Mouse (Mus musculus) hindbrain, embryonic 12.5 days (tissue): ENCODE data around the gene Idh1. TPM values are rescaled to one million over a fixed set of nuclear protein-coding genes. Genes with fewer than 3 reads are reported as not detected.

ENCODE experiments used
- ATAC-seq: fragments of 200-750 bp; cut with Nextera tagmentation; 2 replicates; pipeline ENCODE4 v1.8.0; 2017; ENCODE audit warnings: moderate TSS enrichment; ENCODE audit not compliant: low FRiP score
- H3K27ac ChIP-seq: fragments of 300-500 bp; sonication (generic); 2 replicates; pipeline ENCODE4 v1.5.1; 2016; ENCODE audit warnings: mild to moderate bottlenecking
- H3K27me3 ChIP-seq: fragments of 300-500 bp; sonication (generic); 2 replicates; pipeline ENCODE4 v1.6.1; 2016; ENCODE audit warnings: mild to moderate bottlenecking
- H3K36me3 ChIP-seq: fragments of 300-500 bp; sonication (generic); 2 replicates; pipeline ENCODE4 v1.6.1; 2016; ENCODE audit warnings: mild to moderate bottlenecking
- H3K4me1 ChIP-seq: fragments of 300-500 bp; sonication (generic); 2 replicates; pipeline ENCODE4 v1.6.1; 2016
- H3K4me2 ChIP-seq: fragments of 300-500 bp; sonication (generic); replicated peaks from 2 replicates; pipeline ENCODE4 v1.6.1; 2016; ENCODE audit warnings: mild to moderate bottlenecking
- H3K4me3 ChIP-seq: fragments of 300-500 bp; sonication (generic); 2 replicates; pipeline ENCODE4 v1.5.1; 2016; ENCODE audit warnings: mild to moderate bottlenecking
- H3K9ac ChIP-seq: fragments of 300-500 bp; sonication (generic); 2 replicates; pipeline ENCODE4 v1.6.1; 2016; ENCODE audit warnings: mild to moderate bottlenecking, moderate library complexity
- H3K9me3 ChIP-seq: fragments of 300-500 bp; sonication (generic); replicated peaks from 2 replicates; pipeline ENCODE4 v1.6.1; 2016; ENCODE audit warnings: mild to moderate bottlenecking
- WGBS: fragments of 180-500 bp; shearing (Covaris S2); methylation state at CpG from one replicate; pipeline ENCODE4 v1.1.7; 2016; 5-methylcytosine and 5-hydroxymethylcytosine counted together
- polyA plus RNA-seq: library from polyadenylated mRNA; unstranded; fragments of >200 nt; fragmentation: Nextera tagmentation; extraction: Ambion mirVana; gene quantifications from 2 replicates; pipeline ENCODE4 v1.2.1, GENCODE M21; 2016

Idh1 gene
- polyA plus RNA-seq, 1 experiment from 2014 or later = 383 TPM

GRCm38 (mm10) chr1:65171579-65171978 lies 14.7 kb downstream of the Idh1 start:
- ATAC-seq = no peak
- Histone ChIP-seq H3K27me3 (no peaks in the 10 kb centered on the region), H3K4me3 (no peak overlapping the region), H3K4me2 (no peak overlapping the region), H3K36me3 (peaks cover 77% of the 10 kb centered on the region), H3K4me1 (peaks cover 19% of the 10 kb centered on the region), H3K9me3 (no peaks in the 10 kb centered on the region), H3K27ac (no peak overlapping the region), H3K9ac (no peak overlapping the region)
- WGBS = 86% methylated on average over 4 of the region's 4 CpGs

DNA sequence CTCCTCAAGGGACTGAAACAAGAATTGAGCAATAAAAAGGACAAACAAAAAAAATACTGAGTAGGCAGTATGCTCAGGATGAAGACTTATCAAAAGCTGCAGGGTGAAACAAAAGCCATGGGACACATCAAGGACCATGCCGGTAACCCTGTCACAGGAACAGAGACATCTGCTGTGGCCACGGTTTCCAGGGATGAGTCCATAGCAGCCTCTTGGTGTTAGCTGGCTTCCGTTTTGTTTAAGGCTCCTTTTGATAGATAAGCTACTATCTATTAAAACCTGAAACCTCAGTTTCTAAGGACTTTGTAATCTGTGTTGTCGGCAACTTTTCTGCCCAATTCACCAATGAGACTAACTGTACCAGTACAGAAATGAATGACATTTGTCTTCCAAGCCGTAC lies 16.4 kb downstream of the Idh1 start:
- H3K4me3 ChIP-seq = no peak overlapping the region
- WGBS = 94% methylated on average over 5 of the region's 5 CpGs
- H3K27me3 ChIP-seq = no peaks in the 10 kb centered on the region
- peaks cover 93% of the 10 kb centered on the region for H3K36me3 ChIP-seq
- no peak overlapping the region for H3K27ac ChIP-seq
- no peaks in the 10 kb centered on the region for H3K9me3 ChIP-seq
- peaks cover 7% of the 10 kb centered on the region; the same call in 1 of the 2 replicates for H3K4me1 ChIP-seq
- no peak overlapping the region for H3K4me2 ChIP-seq
- H3K9ac ChIP-seq = no peak overlapping the region
- ATAC-seq = no peak

- no peak overlapping the region for H3K4me2 ChIP-seq
- H3K9me3 ChIP-seq = no peaks in the 10 kb centered on the region
- ATAC-seq = no peak
- H3K27me3 ChIP-seq = no peaks in the 10 kb centered on the region
- no peak overlapping the region for H3K9ac ChIP-seq
- no peak overlapping the region for H3K4me3 ChIP-seq
- H3K27ac ChIP-seq = no peak overlapping the region
- 91% methylated on average over 7 of the region's 7 CpGs for WGBS
- H3K36me3 ChIP-seq = peaks cover 95% of the 10 kb centered on the region
- H3K4me1 ChIP-seq = peaks cover 5% of the 10 kb centered on the region; the same call in 1 of the 2 replicates
These were observed 16.8 kb downstream of the Idh1 start for GRCm38 (mm10) chr1:65169536-65169935.

GRCm38 (mm10) chr1:65167496-65167895 lies 18.8 kb downstream of the Idh1 start:
- Histone ChIP-seq H3K4me3 (no peak overlapping the region), H3K4me2 (no peak overlapping the region), H3K27me3 (no peaks in the 10 kb centered on the region), H3K36me3 (peaks cover 96% of the 10 kb centered on the region), H3K9ac (no peak overlapping the region), H3K9me3 (no peaks in the 10 kb centered on the region), H3K27ac (no peak overlapping the region), H3K4me1 (peaks cover 2% of the 10 kb centered on the region; the same call in 1 of the 2 replicates)
- 96% methylated on average over 1 of the region's 1 CpGs for WGBS
- no peak for ATAC-seq

DNA sequence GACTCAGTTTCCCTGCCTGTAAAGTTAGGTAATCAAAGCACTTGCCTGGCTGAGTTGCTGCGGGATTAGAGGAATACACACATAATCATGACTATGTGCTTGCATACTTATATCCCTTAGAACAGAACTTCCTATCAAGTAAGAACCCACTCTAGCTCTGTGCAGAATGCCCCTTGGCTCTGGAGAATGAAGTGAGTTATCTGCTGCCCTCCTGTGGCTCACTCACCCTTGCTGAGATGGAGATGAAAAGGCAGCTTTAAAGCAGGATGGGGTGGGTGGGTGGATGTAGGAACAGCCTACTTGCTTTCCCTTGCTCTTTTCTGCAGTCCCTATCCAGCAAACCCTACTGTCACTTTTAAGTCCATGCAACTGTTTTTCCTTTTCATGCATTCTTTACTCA lies 24.1 kb downstream of the Idh1 start:
- Histone ChIP-seq H3K4me2 (no peak overlapping the region), H3K4me3 (no peak overlapping the region), H3K9ac (no peak overlapping the region), H3K4me1 (no peaks in the 10 kb centered on the region), H3K36me3 (peaks cover 90% of the 10 kb centered on the region), H3K27ac (no peak overlapping the region), H3K27me3 (no peaks in the 10 kb centered on the region), H3K9me3 (no peaks in the 10 kb centered on the region)
- WGBS = 96% methylated on average over 1 of the region's 1 CpGs
- no peak for ATAC-seq

DNA sequence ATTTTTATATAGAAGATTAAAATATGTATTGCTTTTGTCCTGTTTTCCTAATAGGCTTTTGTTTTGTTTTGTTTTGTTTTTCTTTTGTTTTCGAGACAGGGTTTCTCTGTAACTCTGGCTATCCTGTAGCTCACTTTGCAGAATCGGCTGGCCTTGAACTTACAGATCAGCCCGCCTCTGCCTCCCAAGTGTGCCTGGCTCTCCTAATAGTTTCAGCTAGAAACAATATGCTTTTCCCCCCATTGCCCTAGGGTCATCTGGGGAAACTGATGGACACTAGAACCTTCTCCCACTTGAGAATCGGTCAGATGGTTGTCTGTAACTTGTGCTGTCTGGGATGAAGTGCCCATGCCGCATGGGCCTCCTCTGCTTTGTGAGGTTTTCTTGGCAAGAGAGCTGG lies 30.2 kb downstream of the Idh1 start:
- Histone ChIP-seq H3K9ac (no peak overlapping the region), H3K27ac (no peak overlapping the region), H3K4me3 (no peak overlapping the region), H3K27me3 (no peaks in the 10 kb centered on the region), H3K9me3 (no peaks in the 10 kb centered on the region), H3K4me2 (no peak overlapping the region), H3K4me1 (no peaks in the 10 kb centered on the region), H3K36me3 (peaks cover 39% of the 10 kb centered on the region)
- WGBS = 92% methylated on average over 5 of the region's 5 CpGs
- no peak for ATAC-seq

GRCm38 (mm10) chr1:65154814-65155213 lies 31.5 kb downstream of the Idh1 start:
- Histone ChIP-seq H3K27ac (no peak overlapping the region), H3K4me1 (no peaks in the 10 kb centered on the region), H3K4me2 (no peak overlapping the region), H3K9ac (no peak overlapping the region), H3K9me3 (no peaks in the 10 kb centered on the region), H3K4me3 (no peak overlapping the region), H3K27me3 (no peaks in the 10 kb centered on the region), H3K36me3 (peaks cover 26% of the 10 kb centered on the region)
- ATAC-seq = no peak

GRCm38 (mm10) chr1:65147971-65148370 lies 38.3 kb downstream of the Idh1 start:
- 79% methylated on average over 3 of the region's 3 CpGs for WGBS
- Histone ChIP-seq H3K4me2 (no peak overlapping the region), H3K27me3 (no peaks in the 10 kb centered on the region), H3K4me1 (no peaks in the 10 kb centered on the region), H3K27ac (no peak overlapping the region), H3K4me3 (no peak overlapping the region), H3K9me3 (no peaks in the 10 kb centered on the region), H3K9ac (no peak overlapping the region), H3K36me3 (no peaks in the 10 kb centered on the region)
- no peak for ATAC-seq

GRCm38 (mm10) chr1:65147326-65147725 lies 39.0 kb downstream of the Idh1 start:
- no peak overlapping the region for H3K4me3 ChIP-seq
- WGBS = 94% methylated on average over 5 of the region's 5 CpGs
- no peak overlapping the region for H3K4me2 ChIP-seq
- H3K27me3 ChIP-seq = no peaks in the 10 kb centered on the region
- H3K9ac ChIP-seq = no peak overlapping the region
- no peaks in the 10 kb centered on the region for H3K36me3 ChIP-seq
- no peaks in the 10 kb centered on the region for H3K4me1 ChIP-seq
- H3K9me3 ChIP-seq = no peaks in the 10 kb centered on the region
- no peak for ATAC-seq
- no peak overlapping the region for H3K27ac ChIP-seq

GRCm38 (mm10) chr1:65146601-65147000 lies 39.7 kb downstream of the Idh1 start:
- Histone ChIP-seq H3K4me1 (no peaks in the 10 kb centered on the region), H3K4me3 (no peak overlapping the region), H3K9ac (no peak overlapping the region), H3K9me3 (no peaks in the 10 kb centered on the region), H3K4me2 (no peak overlapping the region), H3K36me3 (no peaks in the 10 kb centered on the region), H3K27me3 (no peaks in the 10 kb centered on the region), H3K27ac (no peak overlapping the region)
- no peak for ATAC-seq
- 63% methylated on average over 2 of the region's 2 CpGs for WGBS

GRCm38 (mm10) chr1:65144783-65145182 lies 41.5 kb downstream of the Idh1 start:
- no peaks in the 10 kb centered on the region for H3K4me1 ChIP-seq
- H3K4me3 ChIP-seq = no peak overlapping the region
- no peaks in the 10 kb centered on the region for H3K9me3 ChIP-seq
- no peak overlapping the region for H3K27ac ChIP-seq
- no peak overlapping the region for H3K9ac ChIP-seq
- ATAC-seq = no peak
- H3K27me3 ChIP-seq = no peaks in the 10 kb centered on the region
- WGBS = 94% methylated on average over 2 of the region's 2 CpGs
- H3K36me3 ChIP-seq = no peaks in the 10 kb centered on the region
- no peak overlapping the region for H3K4me2 ChIP-seq

DNA sequence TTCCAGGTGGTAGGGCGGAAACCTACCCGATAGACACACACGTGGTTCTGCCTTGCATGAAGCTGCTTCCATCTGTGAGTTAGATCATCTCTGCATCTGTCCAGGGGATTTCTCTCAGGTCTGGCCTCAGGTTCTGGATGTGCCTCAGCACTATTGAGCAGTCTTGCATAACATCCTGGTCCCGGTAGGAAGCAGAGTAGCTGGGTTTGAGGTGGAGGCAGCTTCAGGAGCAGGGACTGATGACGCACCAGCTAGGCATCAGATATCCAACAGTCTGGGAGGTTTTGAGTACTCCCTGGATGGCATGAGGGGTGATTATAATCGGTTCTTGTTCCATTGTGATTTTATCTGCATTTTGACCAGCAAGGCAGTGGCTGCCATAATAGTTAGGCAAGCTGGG lies 48.7 kb downstream of the Idh1 start:
- Histone ChIP-seq H3K27ac (no peak overlapping the region), H3K4me1 (no peaks in the 10 kb centered on the region), H3K9ac (no peak overlapping the region), H3K27me3 (no peaks in the 10 kb centered on the region), H3K36me3 (no peaks in the 10 kb centered on the region), H3K4me3 (no peak overlapping the region), H3K9me3 (no peaks in the 10 kb centered on the region), H3K4me2 (no peak overlapping the region)
- ATAC-seq = no peak
- 85% methylated on average over 6 of the region's 6 CpGs for WGBS

DNA sequence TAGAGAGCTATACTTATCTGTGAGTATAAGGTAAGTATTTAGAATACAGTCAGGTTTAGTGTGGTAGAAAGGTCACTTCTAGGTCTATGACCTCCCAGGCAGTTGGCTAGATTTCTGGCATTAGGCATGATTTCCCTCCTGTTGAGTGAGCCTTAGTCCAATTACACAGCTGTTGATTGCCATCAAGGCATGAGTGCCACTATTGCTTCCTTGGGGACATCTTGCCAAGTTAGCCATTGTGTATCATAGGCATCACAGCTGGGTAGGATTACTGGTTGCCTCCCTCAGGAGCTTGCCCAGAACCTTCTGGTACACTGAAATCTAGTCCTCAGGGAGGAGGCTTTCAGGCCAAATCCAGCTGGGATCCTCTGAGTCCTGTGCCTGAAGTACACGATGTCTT lies 53.5 kb downstream of the Idh1 start:
- ATAC-seq = no peak
- Histone ChIP-seq H3K27ac (no peak overlapping the region), H3K36me3 (no peaks in the 10 kb centered on the region), H3K9me3 (no peaks in the 10 kb centered on the region), H3K9ac (no peak overlapping the region), H3K4me2 (no peak overlapping the region), H3K4me1 (no peaks in the 10 kb centered on the region), H3K4me3 (no peak overlapping the region), H3K27me3 (no peaks in the 10 kb centered on the region)
- 80% methylated on average over 1 of the region's 1 CpGs for WGBS

- Histone ChIP-seq H3K4me1 (no peaks in the 10 kb centered on the region), H3K27ac (no peak overlapping the region), H3K36me3 (no peaks in the 10 kb centered on the region), H3K9ac (no peak overlapping the region), H3K27me3 (no peaks in the 10 kb centered on the region), H3K9me3 (no peaks in the 10 kb centered on the region), H3K4me3 (no peak overlapping the region), H3K4me2 (no peak overlapping the region)
- no peak for ATAC-seq
- 92% methylated on average over 1 of the region's 1 CpGs for WGBS
These were observed 54.6 kb downstream of the Idh1 start for GRCm38 (mm10) chr1:65131671-65132070.
